Mouse (Mus musculus) embryonic fibroblast, embryonic 13.5 days (primary cell): ENCODE measurements around the gene Ces3a.

ENCODE experiments used
- CTCF ChIP-seq: IDR thresholded peaks from 2 replicates; pipeline ENCODE4 v1.5.1; 2011; ENCODE audit warnings: mild to moderate bottlenecking, control low read depth, low read length, moderate library complexity, borderline replicate concordance; ENCODE audit not compliant: insufficient read depth
- POLR2A ChIP-seq: IDR thresholded peaks from 2 replicates; pipeline ENCODE4 v1.6.1; 2011; ENCODE audit warnings: low read depth, mild to moderate bottlenecking, control low read depth, low read length, moderate library complexity

DNA sequence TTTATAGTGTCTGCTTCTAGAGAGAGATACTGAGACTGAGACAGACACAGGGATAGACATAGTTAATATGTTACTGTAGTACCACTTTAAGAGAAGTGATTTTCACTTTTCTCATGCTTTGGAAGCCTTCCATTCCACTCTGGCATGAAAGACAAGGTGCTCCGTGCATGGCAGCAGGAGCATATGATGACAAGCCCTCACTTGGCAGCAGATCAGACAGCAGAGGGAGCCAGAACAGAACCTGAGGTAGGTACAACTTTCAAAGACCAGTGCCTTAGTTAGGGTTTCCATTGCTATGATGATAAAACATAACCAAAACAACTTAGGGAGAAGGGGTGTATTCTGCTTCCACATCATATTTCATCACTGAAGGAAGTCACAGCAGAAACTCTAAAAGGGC is 25.3 kb upstream of the Ces3a start:
- TF ChIP-seq CTCF: no peak
- TF ChIP-seq POLR2A: no peak
